Mouse (Mus musculus) frontal cortex, adult (tissue): ENCODE measurements around the gene BC107364.
"Not testable (repeated sequence)": the region's sequence is repeated elsewhere in the genome, so short reads cannot be mapped to it uniquely, and the experiment has no call there.

Experiments
- ATAC-seq: cut with Nextera tagmentation; 2 replicates; pipeline ENCODE4 v1.9.2; 2017; ENCODE audit warnings: mild to moderate bottlenecking, moderate library complexity, mixed read lengths; ENCODE audit not compliant: low TSS enrichment

The BC107364 gene

GRCm38 (mm10) chr3:96452262-96452661 lies at the start of gene BC107364:
Gene BC107364, minus strand, starts transcription at chr3:96452306.
- ATAC-seq, result not testable (repeated sequence)

- peak; percentile 15; the same call in 1 of the 2 replicates for ATAC-seq
Observed at GRCm38 (mm10) chr3:96501391-96502115, 49.4 kb upstream of the BC107364 start.

GRCm38 (mm10) chr3:96500691-96501265 lies 48.7 kb upstream of the BC107364 start:
- ATAC-seq, result peak; percentile 25

GRCm38 (mm10) chr3:96500289-96500621 lies 48.1 kb upstream of the BC107364 start:
- peak; percentile 35 for ATAC-seq

- ATAC-seq, result peak; percentile 49
Observed at GRCm38 (mm10) chr3:96499481-96500288, 47.6 kb upstream of the BC107364 start.

GRCm38 (mm10) chr3:96498476-96499245 lies 46.6 kb upstream of the BC107364 start:
- ATAC-seq, result no peak

- peak; percentile 24; the same call in 1 of the 2 replicates for ATAC-seq
Observed at GRCm38 (mm10) chr3:96497451-96498028, 45.4 kb upstream of the BC107364 start.

GRCm38 (mm10) chr3:96496620-96497275 lies 44.6 kb upstream of the BC107364 start:
- not testable (repeated sequence) for ATAC-seq

- no peak for ATAC-seq
Observed at GRCm38 (mm10) chr3:96496216-96496615, 44.1 kb upstream of the BC107364 start.

- ATAC-seq, result no peak
Observed at GRCm38 (mm10) chr3:96495490-96496210, 43.5 kb upstream of the BC107364 start.

- no peak for ATAC-seq
Observed at GRCm38 (mm10) chr3:96494912-96495311, 42.8 kb upstream of the BC107364 start.

GRCm38 (mm10) chr3:96494456-96494855 lies 42.4 kb upstream of the BC107364 start:
- ATAC-seq, result not testable (repeated sequence)

GRCm38 (mm10) chr3:96489636-96490035 lies 37.5 kb upstream of the BC107364 start:
- ATAC-seq, result not testable (repeated sequence)

GRCm38 (mm10) chr3:96488907-96489629 lies 37.0 kb upstream of the BC107364 start:
- peak; percentile 50; the same call in 1 of the 2 replicates for ATAC-seq

- ATAC-seq, result peak; percentile 71
Observed at GRCm38 (mm10) chr3:96488290-96488906, 36.3 kb upstream of the BC107364 start.

- ATAC-seq, result peak; percentile 32
Observed at GRCm38 (mm10) chr3:96487596-96488289, 35.6 kb upstream of the BC107364 start.

- peak; percentile 69 for ATAC-seq
Observed at GRCm38 (mm10) chr3:96486828-96487559, 34.9 kb upstream of the BC107364 start.
